8 mouse cellular contexts compared by ENCODE assay signal in the genomic region with DNA sequence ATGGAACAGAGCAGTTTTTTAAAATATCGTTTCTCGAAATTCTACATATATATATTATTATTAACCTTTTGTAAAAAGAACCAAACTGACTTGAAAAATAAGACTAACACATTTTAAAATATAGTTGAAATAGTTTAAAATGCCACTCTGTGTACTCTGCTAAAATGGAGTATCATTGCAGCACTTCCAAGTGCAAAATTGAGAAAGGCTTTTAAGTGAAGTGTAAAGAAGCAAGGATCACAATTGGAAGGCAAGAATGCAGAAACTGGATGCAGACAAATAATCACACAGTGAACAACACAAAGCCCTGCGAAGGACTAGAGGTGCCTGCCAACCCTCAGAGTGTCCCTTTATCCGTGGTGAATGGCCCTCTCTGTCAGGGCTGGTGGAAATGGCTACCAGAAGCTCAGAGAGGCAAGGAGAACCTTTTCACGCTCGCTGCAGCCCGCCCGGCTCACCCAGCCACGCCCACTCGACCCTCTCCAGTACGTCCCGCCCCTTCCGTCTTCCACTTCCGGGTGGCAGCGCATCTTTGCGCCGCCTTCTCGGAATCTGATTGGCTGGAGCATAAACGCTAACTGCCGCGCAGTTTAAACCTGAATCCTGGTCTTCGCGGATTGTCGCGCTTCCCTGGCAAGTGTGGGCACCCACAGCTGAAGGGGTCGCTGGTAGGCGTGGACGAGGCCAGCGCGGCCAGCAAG. TPM values are rescaled to one million over a fixed set of nuclear protein-coding genes. Genes with fewer than 3 reads are reported as not detected.
DNase-seq lines count a peak whose midpoint lies in the region; ATAC-seq and TF ChIP-seq lines count a peak whose summit lies in the region.

A gene (plus strand): TSS at position 540 of the 701 bp plus-strand sequence.

- no peaks in the 10 kb centered on the region for H3K27me3 ChIP-seq in ES-Bruce4 (ENCODE audit: control insufficient read depth, insufficient read depth, low read length, poor library complexity, severe bottlenecking)
- no peaks in the 10 kb centered on the region for H3K27me3 ChIP-seq in forebrain, embryonic 13.5 days
- no peaks in the 10 kb centered on the region for H3K27me3 ChIP-seq in liver, postnatal 0 days (ENCODE audit: insufficient read depth, low read length)
- no peaks in the 10 kb centered on the region for H3K27me3 ChIP-seq in neural tube, embryonic 14.5 days (ENCODE audit: control insufficient read depth, insufficient read depth, low read length)

- peak within 1 kb of the TSS; percentile 84 for H3K4me2 ChIP-seq in forebrain, embryonic 13.5 days
- peak within 1 kb of the TSS; percentile 94 for H3K4me2 ChIP-seq in liver, postnatal 0 days (ENCODE audit: low read depth, low read length)
- peak within 1 kb of the TSS; percentile 82 for H3K4me2 ChIP-seq in neural tube, embryonic 14.5 days (ENCODE audit: low read depth, low read length)

- TF ChIP-seq EP300 in ES-Bruce4 (IDR thresholded peaks at IDR 0.05; ENCODE audit: insufficient read depth, low read depth, low read length): 0 out of 2 replicates have a peak, but pooled peaks have one; percentile 26
- no peak for TF ChIP-seq EP300 in liver, postnatal 0 days (IDR thresholded peaks at IDR 0.05; ENCODE audit: low read depth)

- intact Hi-C loops in heart, postnatal 10 days (cut with DNase I): no loop called here

- peak; percentile 86 for TF ChIP-seq POLR2A in ES-Bruce4 (IDR thresholded peaks at IDR 0.05; ENCODE audit: insufficient read depth, low read length)

- H3K27ac ChIP-seq in ES-Bruce4 (ENCODE audit: insufficient read depth, low read length): peak within 1 kb of the TSS; percentile 53; the same call in 1 of the 2 replicates
- peak within 1 kb of the TSS; percentile 88 for H3K27ac ChIP-seq in forebrain, embryonic 13.5 days
- peak within 1 kb of the TSS; percentile 80 for H3K27ac ChIP-seq in liver, postnatal 0 days (ENCODE audit: low read depth)
- H3K27ac ChIP-seq in neural tube, embryonic 14.5 days (ENCODE audit: low read depth, low read length): peak within 1 kb of the TSS; percentile 90

- H3K36me3 ChIP-seq in ES-Bruce4 (ENCODE audit: control insufficient read depth, insufficient read depth, low read length, poor library complexity, severe bottlenecking): peaks cover 7% of the 10 kb centered on the region
- no peaks in the 10 kb centered on the region for H3K36me3 ChIP-seq in forebrain, embryonic 13.5 days (ENCODE audit: poor library complexity, severe bottlenecking)
- H3K36me3 ChIP-seq in liver, postnatal 0 days (replicated peaks; ENCODE audit: insufficient read depth, low read length): no peaks in the 10 kb centered on the region; the same call in 1 of the 2 replicates
- H3K36me3 ChIP-seq in neural tube, embryonic 14.5 days (ENCODE audit: control insufficient read depth, insufficient read depth, low read length): no peaks in the 10 kb centered on the region

- no peaks in the 10 kb centered on the region for H3K9me3 ChIP-seq in ES-Bruce4 (replicated peaks; ENCODE audit: control insufficient read depth, insufficient read depth, low read length, poor library complexity, severe bottlenecking)
- no peaks in the 10 kb centered on the region for H3K9me3 ChIP-seq in forebrain, embryonic 13.5 days (replicated peaks)
- no peaks in the 10 kb centered on the region for H3K9me3 ChIP-seq in liver, postnatal 0 days (ENCODE audit: low read length)
- H3K9me3 ChIP-seq in neural tube, embryonic 14.5 days (ENCODE audit: control insufficient read depth, low read length): no peaks in the 10 kb centered on the region

- ATAC-seq in cerebellum, adult (ENCODE audit: insufficient number of reproducible peaks, low FRiP score, low TSS enrichment): peak; percentile 99
- peak; percentile 100 for ATAC-seq in forebrain, embryonic 13.5 days
- peak; percentile 98 for ATAC-seq in liver, postnatal 0 days
- ATAC-seq in neural tube, embryonic 14.5 days (ENCODE audit: low read depth): peak; percentile 100

- peak within 1 kb of the TSS; percentile 86 for H3K9ac ChIP-seq in ES-Bruce4 (ENCODE audit: low read depth, poor library complexity, severe bottlenecking)
- peak within 1 kb of the TSS; percentile 76 for H3K9ac ChIP-seq in forebrain, embryonic 13.5 days
- peak within 1 kb of the TSS; percentile 88 for H3K9ac ChIP-seq in liver, postnatal 0 days (replicated peaks)
- H3K9ac ChIP-seq in neural tube, embryonic 14.5 days (replicated peaks; ENCODE audit: low read depth, low read length): peak within 1 kb of the TSS; percentile 72

- no peaks in the 10 kb centered on the region for H3K4me1 ChIP-seq in ES-Bruce4 (ENCODE audit: control insufficient read depth, insufficient read depth, low read length)
- peaks cover 23% of the 10 kb centered on the region for H3K4me1 ChIP-seq in forebrain, embryonic 13.5 days
- peaks cover 11% of the 10 kb centered on the region for H3K4me1 ChIP-seq in liver, postnatal 0 days (ENCODE audit: insufficient read depth)
- peaks cover 5% of the 10 kb centered on the region; the same call in 1 of the 2 replicates for H3K4me1 ChIP-seq in neural tube, embryonic 14.5 days (ENCODE audit: control insufficient read depth, insufficient read depth, low read length)

- peak within 1 kb of the TSS; percentile 97 for H3K4me3 ChIP-seq in ES-Bruce4 (ENCODE audit: low read depth, low read length)
- H3K4me3 ChIP-seq in forebrain, embryonic 13.5 days: peak within 1 kb of the TSS; percentile 78
- peak within 1 kb of the TSS; percentile 90 for H3K4me3 ChIP-seq in liver, postnatal 0 days (ENCODE audit: low read depth, low read length)
- H3K4me3 ChIP-seq in neural tube, embryonic 14.5 days (ENCODE audit: low read depth, low read length): peak within 1 kb of the TSS; percentile 61

- WGBS in forebrain, embryonic 13.5 days: 7% methylated on average over 30 of the region's 30 CpGs
- WGBS in large intestine, adult 2 months: 7% methylated on average over 30 of the region's 30 CpGs
- WGBS in liver, postnatal 0 days (ENCODE audit: insufficient replicate concordance): 8% methylated on average over 30 of the region's 30 CpGs
- 7% methylated on average over 30 of the region's 30 CpGs for WGBS in neural tube, embryonic 14.5 days

- no peak for TF ChIP-seq CTCF in ES-Bruce4 (IDR thresholded peaks at IDR 0.05; ENCODE audit: low read depth, low read length)
- TF ChIP-seq CTCF in liver, postnatal 0 days (IDR thresholded peaks at IDR 0.05; ENCODE audit: low read depth): no peak

- DNase-seq in heart, postnatal 10 days: peak; percentile 93 to 96
- peak; percentile 86 for DNase-seq in large intestine, adult 2 months (ENCODE audit: low read depth, low spot score)
- peak; percentile 98 for DNase-seq in liver, postnatal 0 days
- DNase-seq in testis, postnatal 10 days (ENCODE audit: low spot score): peak; percentile 98

RNA-seq across cellular contexts. Expression of the gene that starts here (rescaled TPM):
- polyA plus RNA-seq in ES-Bruce4 (2011; ENCODE audit: insufficient read depth, insufficient read length, low read depth, missing spikeins): 88.7 and 99.4 TPM in 2 replicates
- polyA plus RNA-seq in forebrain, embryonic 13.5 days (2015; fragmentation: Nextera tagmentation; extraction: Ambion mirVana): 19.3 TPM in 2 replicates
- 1 to 10 TPM; 6.4 to 7.2 TPM for total RNA-seq in heart, postnatal 10 days (2021)
- polyA plus RNA-seq in large intestine, adult 2 months (2012; rRNA removed): 0.83 and 1.3 TPM in 2 replicates
- polyA plus RNA-seq in liver, postnatal 0 days (2015; fragmentation: Nextera tagmentation; extraction: Ambion mirVana): 4.1 and 4.6 TPM in 2 replicates
- 1.9 and 2.4 TPM in 2 replicates for polyA plus RNA-seq in neural tube, embryonic 14.5 days (2014; fragmentation: Nextera tagmentation; extraction: Ambion mirVana)

Comparison
In these comparisons a context has a peak if more than half of its experiments do, and no peak if none do; other contexts are left out.
1. Peak in every context shown above with its lines: DNase-seq, ATAC-seq, H3K4me3 ChIP-seq and H3K27ac ChIP-seq.